Mouse (Mus musculus) right cerebral cortex, postnatal 10 days (tissue): ENCODE measurements around the gene Chst5.

ENCODE experiments used
- DNase-seq, 2 experiments: peaks; one replicate each; pipeline ENCODE4 v3.0.0; 2021; ENCODE audit warnings: low spot score in 2 of 2

The Chst5 gene

GRCm38 (mm10) chr8:111929648-111930344 lies 19.5 kb upstream of the Chst5 start:
- no peak for DNase-seq

GRCm38 (mm10) chr8:111924976-111925375 lies 14.7 kb upstream of the Chst5 start:
- no peak for DNase-seq

- DNase-seq, result peak in 1 of 2 experiments; percentile 51
Measured at GRCm38 (mm10) chr8:111923383-111923804, 13.1 kb upstream of the Chst5 start.

- DNase-seq, result no peak
Measured at GRCm38 (mm10) chr8:111920971-111921370, 10.7 kb upstream of the Chst5 start.

GRCm38 (mm10) chr8:111919663-111920062 lies 9.4 kb upstream of the Chst5 start:
- no peak for DNase-seq

GRCm38 (mm10) chr8:111912860-111913432 lies 2.7 kb upstream of the Chst5 start:
- peak; percentile 80 to 87 for DNase-seq

GRCm38 (mm10) chr8:111911572-111911971 lies 1.3 kb upstream of the Chst5 start:
- DNase-seq, result peak; percentile 38 to 49

- DNase-seq, result no peak
Measured at GRCm38 (mm10) chr8:111905500-111906121, 4.6 kb downstream of the Chst5 start.

- DNase-seq, result no peak
Measured at GRCm38 (mm10) chr8:111902080-111902479, 8.2 kb downstream of the Chst5 start.

- no peak for DNase-seq
Measured at GRCm38 (mm10) chr8:111898586-111898985, 11.7 kb downstream of the Chst5 start.

- DNase-seq, result no peak
Measured at GRCm38 (mm10) chr8:111894955-111895354, 15.3 kb downstream of the Chst5 start.

GRCm38 (mm10) chr8:111892615-111893014 lies 17.6 kb downstream of the Chst5 start:
- DNase-seq, result no peak

- no peak for DNase-seq
Measured at GRCm38 (mm10) chr8:111891983-111892382, 18.3 kb downstream of the Chst5 start.

- no peak for DNase-seq
Measured at GRCm38 (mm10) chr8:111890911-111891303, 19.3 kb downstream of the Chst5 start.

GRCm38 (mm10) chr8:111889931-111890910 lies 20.0 kb downstream of the Chst5 start:
- DNase-seq, result peak in 1 of 2 experiments; percentile 35

GRCm38 (mm10) chr8:111888091-111888650 lies 22.1 kb downstream of the Chst5 start:
- no peak for DNase-seq

GRCm38 (mm10) chr8:111887479-111887878 lies 22.8 kb downstream of the Chst5 start:
- no peak for DNase-seq

GRCm38 (mm10) chr8:111883615-111884014 lies 26.6 kb downstream of the Chst5 start:
- no peak for DNase-seq

- DNase-seq, result peak in 1 of 2 experiments; percentile 44
Measured at GRCm38 (mm10) chr8:111881591-111881990, 28.7 kb downstream of the Chst5 start.

GRCm38 (mm10) chr8:111877711-111878110 lies 32.5 kb downstream of the Chst5 start:
- no peak for DNase-seq

GRCm38 (mm10) chr8:111876355-111876948 lies 33.8 kb downstream of the Chst5 start, which contains the start of gene Tmem170:
Tmem170 (minus strand) TSS chr8:111876750.
- peak; percentile 98 for DNase-seq
